Mouse (Mus musculus) retina, adult 2 months (tissue): ENCODE data around the gene 4921524J17Rik.

Source experiments
- DNase-seq: peaks from one replicate; pipeline ENCODE4 v3.0.0-alpha.2; 2012; ENCODE audit warnings: low read depth, low spot score

Gene 4921524J17Rik

DNA sequence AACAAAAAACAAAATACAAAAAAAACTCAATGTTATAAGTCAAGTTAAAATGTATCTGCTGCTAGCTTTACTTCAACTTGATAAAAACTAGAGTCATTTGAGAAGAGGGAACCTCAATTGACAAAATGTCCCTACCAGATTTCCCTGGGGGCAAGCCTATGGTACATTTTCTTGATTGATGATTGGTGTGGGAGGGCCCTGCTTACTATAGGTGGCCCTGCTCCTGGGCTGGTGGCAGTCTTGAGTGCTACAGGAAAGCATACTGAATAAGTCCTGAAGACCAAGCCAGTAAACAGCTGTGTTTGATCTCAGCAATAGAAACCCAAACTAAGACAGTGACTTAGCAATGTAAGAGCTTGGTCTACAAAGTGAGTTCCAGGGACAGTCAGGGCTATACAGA is 11.5 kb upstream of the 4921524J17Rik start:
- no peak for DNase-seq

DNA sequence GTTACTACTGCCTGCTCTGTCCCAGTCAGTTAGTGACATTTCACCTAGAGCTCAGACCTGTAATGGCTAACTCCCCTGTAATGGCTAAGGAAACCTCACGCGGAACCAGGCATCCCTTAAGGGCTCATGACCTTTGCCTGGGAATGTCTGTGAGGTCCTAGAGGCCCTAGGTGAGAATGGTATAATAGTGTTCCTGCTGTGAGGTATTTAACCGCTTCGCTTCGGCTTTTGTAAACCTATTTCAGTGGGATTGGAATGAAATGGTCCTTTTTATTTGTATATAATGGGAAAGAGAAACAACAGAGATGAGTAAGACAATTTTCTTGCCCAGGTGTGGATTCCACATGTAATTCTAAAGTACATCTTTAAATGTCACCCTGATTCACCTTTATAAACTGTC is 8.9 kb upstream of the 4921524J17Rik start:
- no peak for DNase-seq

DNA sequence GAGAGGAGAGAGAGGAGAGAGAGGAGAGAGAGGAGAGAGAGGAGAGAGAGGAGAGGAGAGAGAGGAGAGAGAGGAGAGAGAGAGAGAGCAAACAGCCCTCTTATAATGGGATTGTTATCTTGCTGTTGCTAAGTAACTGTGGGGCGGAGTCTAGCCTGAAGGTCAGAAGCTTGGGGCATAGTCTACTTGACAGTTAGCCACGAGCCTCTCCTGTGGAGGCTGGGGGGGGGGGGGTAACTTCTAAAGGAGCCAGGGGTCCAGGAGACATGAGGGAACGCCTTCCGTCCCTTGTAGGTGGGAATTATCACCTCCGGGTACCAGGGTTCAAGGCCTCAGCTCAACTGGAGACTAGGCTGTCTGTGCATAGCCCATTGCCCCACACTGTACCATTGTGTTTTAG is 3.1 kb upstream of the 4921524J17Rik start:
- DNase-seq, result peak; percentile 26

DNA sequence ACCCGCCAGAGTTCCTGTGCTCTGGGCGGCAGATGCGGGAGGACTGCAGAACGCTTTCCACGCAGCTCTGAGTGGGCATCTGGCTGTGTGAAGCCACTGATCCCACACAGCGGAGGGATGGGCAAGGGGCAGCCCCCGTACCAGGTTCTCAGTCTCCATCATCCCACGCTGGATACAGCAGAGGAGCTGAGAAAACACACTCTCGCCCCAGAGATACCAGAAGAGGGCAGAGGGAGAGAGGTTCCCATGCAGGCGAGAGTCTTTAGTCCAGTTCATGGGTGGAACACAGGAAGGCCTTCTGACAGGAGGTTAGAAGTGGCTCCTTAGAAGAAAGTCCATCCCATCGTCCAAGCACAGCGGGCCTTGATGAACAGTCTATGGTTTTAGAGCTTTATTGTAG is 2.2 kb upstream of the 4921524J17Rik start:
- DNase-seq, result no peak

- DNase-seq, result no peak
Measured at GRCm38 (mm10) chr8:85433017-85433393, 372 bp upstream of the 4921524J17Rik start.

- DNase-seq, result no peak
Measured at GRCm38 (mm10) chr8:85431281-85432167, 1.1 kb downstream of the 4921524J17Rik start.

DNA sequence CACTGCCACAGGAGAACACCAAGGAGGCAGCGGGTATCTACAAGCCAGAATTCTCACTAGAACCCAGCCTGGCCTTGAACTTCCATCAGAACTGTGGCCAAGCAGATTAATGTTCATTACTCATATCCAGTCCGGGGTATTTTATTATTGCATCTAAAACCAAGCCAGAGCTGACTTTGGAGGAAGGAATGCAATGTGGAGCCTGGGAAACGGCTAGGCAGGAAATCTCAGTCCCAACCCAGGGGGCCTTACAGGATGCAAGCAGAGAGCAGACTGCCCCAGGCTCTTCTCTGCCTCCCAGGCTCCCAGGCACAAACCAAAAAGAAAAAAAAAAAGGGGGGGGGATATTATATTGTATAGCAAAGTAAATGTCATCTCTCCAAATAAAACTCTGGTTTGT is 1.8 kb downstream of the 4921524J17Rik start:
- DNase-seq, result no peak

- no peak for DNase-seq
Measured at GRCm38 (mm10) chr8:85429219-85429618, 3.4 kb downstream of the 4921524J17Rik start.

DNA sequence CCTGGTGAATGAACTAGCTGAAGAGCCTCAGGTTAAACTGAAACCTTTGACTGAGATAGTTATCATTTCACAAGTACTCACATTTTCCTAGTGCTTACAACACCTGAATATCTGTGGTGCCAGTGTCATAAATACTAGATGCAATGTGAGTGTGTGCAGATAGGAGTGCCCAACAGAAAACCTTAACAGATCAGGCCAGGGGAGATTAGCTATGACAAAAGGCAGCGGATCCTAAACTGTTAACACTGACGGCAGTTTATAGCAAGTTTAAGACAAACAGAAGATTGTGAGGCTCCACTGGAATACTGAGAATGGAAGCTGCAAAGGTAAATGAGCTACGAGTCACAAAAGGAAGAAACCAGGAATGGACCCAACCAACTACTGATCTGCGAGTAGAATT is 5.6 kb downstream of the 4921524J17Rik start:
- no peak for DNase-seq

DNA sequence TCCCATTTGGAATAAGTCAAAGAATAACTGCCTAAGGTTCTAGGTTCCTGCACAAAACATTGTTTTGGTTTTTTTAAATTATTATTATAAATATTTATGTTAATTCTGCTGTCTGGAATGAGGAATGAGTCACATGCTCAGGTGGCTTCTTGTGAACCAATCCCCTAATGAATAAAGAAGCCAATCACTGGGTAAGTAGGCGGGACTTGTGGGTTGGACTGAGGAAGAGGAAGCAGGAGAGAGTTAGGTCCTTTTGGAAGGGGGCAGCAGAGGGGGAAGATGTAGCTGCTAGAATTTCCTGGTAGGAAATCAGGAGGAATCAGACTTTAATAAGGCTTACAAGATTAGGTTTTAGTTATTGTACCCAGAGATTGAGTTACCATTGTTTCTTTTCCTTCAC is 11.3 kb downstream of the 4921524J17Rik start:
- no peak for DNase-seq

DNA sequence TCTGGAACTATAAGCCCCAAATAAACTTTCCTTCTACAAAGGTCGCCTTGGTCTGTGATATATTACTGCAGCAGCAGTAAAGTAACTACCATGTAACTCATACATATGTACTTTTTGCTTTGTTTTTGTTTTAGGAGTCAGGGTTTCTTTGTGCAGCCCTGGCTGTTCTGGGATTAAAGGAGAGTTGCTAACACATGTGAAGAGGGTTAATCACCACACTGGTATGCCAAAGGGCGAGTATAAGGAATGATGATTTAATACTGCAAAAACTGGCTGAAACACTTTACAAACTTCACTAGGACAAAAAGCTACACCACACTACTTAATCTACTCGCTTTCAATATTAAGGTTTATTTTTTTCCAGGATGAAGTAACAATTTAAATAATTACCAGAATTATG is 24.1 kb downstream of the 4921524J17Rik start:
- DNase-seq, result no peak

DNA sequence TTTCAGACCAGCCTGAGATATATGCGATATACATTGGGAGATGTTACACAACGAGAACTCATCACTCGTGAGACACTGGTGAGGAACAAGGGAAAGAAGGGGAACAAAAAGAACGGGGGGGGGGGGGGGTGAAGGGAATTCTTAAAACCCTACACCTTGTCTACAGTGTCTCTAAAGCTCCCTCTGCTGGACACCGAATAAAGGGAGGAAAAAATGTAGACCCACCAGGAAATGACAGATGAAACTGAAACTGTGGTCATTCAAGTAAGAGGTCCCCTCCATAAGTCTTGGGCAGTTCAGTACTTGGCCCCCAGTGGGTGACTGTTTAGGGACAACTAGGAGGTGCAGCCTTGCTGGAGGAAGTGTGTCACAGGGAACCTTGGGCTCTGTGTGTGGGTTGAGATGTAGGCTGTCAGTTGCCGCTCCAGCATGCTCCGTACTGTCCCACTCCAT is 24.6 kb downstream of the 4921524J17Rik start:
- DNase-seq, result no peak

GRCm38 (mm10) chr8:85405961-85406360 is 26.7 kb downstream of the 4921524J17Rik start:
- DNase-seq, result no peak

GRCm38 (mm10) chr8:85405418-85405817 is 27.2 kb downstream of the 4921524J17Rik start:
- DNase-seq, result no peak

- no peak for DNase-seq
Measured at GRCm38 (mm10) chr8:85398548-85398947, 34.1 kb downstream of the 4921524J17Rik start.

GRCm38 (mm10) chr8:85397508-85397907 is 35.1 kb downstream of the 4921524J17Rik start:
- DNase-seq, result no peak

DNA sequence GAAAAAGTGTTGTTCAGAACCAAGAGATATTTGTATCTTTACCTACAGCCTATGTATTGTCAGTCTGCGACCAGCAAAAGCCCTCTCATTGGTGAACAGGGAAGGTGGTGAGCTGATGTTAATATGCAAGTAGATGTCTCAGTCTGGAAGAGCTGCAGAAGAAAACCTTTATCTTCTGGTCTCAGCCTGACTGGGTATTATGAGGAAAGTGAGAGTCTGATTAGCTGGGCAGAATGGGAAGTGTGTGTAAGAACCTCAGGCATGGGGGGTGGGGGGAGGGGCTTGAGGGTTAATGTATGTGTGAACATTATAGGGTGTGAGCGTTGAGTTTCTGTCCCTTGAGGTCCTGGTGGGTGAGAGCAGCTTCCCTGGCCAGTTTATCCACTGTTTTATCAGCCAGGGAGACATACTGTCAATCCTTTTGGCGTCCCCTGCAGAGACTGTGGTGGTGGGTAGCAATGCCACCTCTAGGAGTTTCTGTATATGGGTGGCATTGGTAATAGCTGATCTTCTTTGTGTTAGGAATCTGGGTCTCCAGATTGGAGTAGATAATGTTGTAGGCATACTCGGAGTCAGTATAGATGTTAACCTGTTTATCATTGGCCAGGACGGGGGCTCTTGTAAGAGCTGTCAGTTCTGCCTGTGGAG is 36.1 kb downstream of the 4921524J17Rik start:
- no peak for DNase-seq

DNA sequence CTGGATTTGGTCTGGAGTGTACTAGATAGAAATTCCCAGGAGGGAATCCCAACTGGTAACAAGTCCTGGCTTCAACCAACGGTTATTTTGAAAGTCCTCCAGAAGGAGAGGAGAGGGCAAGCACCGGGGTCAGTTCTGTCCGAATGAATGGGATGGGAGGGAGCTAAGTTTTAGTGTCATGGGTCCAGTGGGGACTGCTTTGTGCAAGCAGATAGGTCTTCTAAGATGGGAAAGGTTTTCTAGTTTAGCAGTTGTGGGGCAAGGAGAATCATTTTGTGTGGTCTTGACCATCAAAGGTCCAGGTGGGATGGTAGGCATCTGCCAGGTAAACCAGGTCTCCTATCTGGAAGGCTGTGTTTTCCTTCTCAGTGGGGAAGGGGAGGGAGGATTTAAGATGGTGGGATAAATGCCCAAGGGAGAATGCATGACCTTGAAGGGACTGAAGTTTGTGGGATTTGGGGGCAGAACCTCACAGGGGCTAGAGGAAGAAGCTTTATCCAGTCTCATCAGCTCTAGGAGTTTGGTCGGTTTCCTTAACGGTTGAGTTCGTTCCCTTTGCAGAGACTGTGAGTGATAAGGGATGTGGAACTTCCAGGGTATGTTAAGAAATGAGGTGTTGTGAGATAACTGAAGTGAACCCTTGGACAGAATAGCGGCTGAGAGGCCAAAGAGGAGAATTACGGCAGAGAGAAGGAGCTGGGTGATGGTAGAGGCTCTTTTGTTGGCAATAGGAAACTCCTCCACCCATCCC is 36.8 kb downstream of the 4921524J17Rik start:
- no peak for DNase-seq

GRCm38 (mm10) chr8:85395017-85395416 is 37.6 kb downstream of the 4921524J17Rik start:
- no peak for DNase-seq

- DNase-seq, result no peak
Measured at GRCm38 (mm10) chr8:85393199-85393598, 39.4 kb downstream of the 4921524J17Rik start.

DNA sequence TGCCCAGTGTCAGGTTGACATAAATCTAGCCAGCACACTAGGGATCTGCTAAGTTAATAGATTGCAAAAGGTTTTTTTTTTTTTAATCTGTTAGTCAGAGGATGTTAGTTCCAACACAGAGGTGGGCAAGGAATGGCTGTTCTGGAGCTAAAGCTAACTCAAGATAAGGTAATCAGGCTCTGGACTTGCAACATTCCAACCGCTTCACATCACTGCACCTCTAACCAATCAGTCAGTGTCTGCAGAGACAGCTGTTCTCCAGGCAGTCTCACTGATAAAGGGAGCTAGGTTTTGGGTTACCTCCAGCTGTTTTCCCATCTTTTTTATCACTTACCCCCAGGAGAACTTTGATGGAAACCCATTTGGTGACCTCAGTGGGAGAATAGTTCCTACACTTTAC is 41.2 kb downstream of the 4921524J17Rik start:
- no peak for DNase-seq

DNA sequence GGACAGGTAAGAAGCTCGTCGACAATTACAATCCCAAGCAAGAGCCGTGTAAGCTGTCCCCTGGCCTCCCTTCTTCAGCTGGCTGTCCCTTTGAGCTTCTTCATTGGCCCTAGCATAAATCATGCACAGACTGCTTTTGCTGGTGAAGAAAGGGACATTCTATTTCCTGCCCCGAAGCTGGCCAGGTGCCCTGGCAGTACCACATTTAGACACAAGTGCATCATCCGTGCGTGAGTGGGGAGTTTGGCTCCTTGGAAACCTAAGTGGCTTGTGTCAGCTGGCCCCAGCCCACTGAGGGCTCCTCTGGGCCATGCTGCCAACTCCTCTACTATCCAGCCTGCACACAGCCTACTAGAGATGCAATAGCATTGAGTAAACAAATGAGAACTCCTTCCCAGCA is 46.4 kb downstream of the 4921524J17Rik start, which contains the start of gene Mylk3:
Gene Mylk3 (minus strand): TSS at position 141 of the 400 bp plus-strand sequence.
- DNase-seq, result no peak
